Mouse (Mus musculus) urinary bladder, postnatal 10 days (tissue): ENCODE results near the gene Mog.

Source experiments
- DNase-seq: peaks from one replicate; pipeline ENCODE4 v3.0.0; 2022; ENCODE audit warnings: low spot score

The Mog gene

GRCm38 (mm10) chr17:37022628-37023576 is at the start of gene Mog:
Gene Mog (minus strand): TSS chr17:37023398.
- no peak for DNase-seq

- no peak for DNase-seq
Observed at GRCm38 (mm10) chr17:37072730-37073276, 49.6 kb upstream of the Mog start.

GRCm38 (mm10) chr17:37072080-37072729 is 49.0 kb upstream of the Mog start:
- DNase-seq: no peak

DNA sequence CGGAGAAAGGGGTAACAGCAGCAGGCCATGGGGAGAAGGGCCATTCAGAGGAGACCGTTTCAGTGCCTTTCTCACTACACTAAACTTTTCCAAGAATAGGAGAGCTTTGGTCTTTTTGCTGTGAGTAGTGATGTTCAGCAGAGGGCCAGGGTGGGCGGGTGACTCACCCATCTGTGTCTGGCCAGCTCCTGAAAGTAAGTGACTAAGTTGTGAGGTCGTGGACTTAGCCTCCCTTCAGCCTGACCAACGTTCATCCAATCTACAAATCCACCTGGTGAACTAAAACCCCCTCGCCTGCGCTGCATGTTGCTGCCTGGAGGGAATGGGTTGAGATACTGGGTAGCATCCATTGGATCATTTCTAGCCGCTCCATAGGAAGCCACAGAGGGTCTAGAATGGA is 46.9 kb upstream of the Mog start:
- no peak for DNase-seq

DNA sequence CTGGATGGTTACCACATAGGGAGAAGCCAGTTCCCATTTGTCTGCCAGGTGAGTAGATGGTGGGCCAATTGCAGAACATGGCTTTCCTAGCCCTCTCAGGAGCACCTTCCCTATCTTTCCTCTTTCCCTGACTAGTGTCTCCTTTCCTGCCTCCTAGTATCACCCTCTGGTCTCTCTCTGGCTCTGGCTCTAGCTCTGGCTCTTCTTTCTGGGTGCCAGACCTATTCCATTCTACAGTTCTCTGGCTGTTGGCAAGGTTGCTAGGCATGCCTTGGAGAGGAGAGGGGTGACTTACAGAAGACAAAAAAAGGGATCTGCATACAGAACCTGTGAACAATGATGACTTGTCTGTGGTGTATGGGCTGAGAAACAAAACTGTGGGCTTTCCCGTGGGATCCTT is 44.7 kb upstream of the Mog start:
- no peak for DNase-seq

DNA sequence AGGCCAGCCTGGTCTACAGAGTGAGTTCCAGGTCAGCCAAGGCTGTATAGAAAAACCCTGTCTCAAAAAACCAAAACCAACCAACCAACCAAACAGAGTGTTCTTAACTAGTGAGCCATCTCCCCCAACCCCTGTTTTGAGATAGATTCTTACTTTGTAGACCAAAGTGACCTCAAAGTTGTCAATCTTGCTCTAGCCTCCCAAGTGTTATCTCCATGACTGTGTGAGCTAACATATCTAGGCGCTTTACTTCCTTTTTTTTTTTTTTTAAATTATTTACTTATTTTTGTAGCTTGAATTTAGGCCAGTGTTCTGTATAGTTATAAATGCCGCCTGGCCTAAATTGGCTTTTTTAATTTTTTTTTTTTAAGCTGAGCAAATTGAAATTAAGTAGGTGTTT is 42.8 kb upstream of the Mog start:
- no peak for DNase-seq

- DNase-seq: no peak
Observed at GRCm38 (mm10) chr17:37063686-37064495, 40.7 kb upstream of the Mog start.

DNA sequence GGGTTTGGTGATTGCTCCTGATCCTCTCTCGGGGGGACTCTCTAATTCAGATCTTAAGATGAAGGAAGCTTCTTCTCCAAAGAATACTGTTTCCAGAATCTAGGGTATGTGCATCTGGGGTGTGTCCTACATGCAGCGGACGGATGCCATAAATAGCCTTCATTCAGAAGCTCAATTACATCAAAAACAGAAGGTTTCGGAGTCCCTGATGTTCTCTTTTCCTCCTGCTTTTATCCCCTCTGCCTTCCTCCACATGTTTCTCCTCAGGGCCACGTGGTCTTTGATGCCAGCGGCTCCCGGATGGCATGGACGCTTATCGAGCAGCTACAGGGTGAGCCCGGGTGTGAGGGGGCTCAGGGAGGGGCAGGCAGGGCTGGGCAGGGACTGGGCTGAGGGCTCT is 39.9 kb upstream of the Mog start:
- DNase-seq: no peak

DNA sequence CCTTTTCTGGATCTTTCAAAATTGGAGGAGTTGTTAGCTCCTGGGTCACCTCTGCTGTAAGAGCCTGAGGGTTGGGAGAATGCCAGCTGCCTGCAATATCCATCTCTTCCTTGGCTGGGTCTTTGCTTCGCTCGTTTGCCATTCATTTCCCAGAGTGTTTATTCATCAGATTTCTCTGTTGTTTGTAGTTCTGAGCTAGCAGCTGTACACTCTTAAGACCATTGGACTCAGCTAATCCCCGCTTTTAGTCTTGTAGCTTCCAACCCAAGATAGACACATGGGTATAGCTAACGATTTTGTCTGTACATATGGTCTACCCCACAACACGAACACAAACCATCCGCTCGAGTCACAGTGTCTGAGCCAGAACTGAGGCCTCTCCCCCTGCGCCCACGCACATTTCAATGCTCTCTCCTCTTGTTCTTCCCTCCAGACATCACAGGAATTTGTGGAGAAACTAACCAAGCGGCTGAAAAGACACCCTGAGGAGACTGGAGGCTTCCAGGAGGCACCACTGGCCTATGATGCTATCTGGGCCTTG is 39.0 kb upstream of the Mog start:
- no peak for DNase-seq

DNA sequence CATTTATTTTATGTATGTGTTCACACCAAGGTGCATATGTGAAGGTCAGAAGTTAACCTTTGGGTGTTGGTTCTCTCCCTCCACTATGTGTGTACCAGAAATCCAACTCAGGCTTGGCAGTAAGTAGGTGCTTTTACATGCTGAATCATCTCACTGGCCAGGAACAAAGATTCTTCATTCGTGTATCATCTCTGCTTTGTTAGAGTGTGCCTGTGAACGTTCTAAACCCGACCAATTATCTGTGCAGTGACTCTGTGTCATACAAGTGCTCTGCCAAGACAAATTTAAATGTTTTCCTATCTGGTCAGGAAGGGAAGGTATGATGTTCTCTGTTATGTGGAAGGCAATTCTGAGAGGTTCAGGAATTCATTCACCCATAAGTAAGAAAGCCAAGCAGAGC is 38.2 kb upstream of the Mog start:
- no peak for DNase-seq

DNA sequence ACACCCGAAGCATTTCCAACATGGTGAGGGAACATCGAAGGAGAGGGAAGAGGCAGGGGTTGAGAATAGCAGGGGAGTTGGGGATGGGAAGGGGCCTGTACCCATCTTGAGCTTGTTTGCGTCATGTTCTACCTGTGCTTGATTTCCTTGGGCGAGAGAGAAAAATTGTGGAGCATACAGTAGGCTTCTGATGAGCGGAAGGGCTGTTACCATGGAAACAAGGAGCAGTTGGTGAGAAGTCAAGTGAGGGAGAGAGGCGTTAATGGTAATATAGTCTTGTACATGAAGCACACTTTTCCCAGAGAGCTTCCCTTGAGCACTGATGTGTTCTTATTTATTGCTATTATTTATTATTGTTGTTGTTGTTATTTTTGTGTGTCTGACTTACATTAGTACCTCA is 33.8 kb upstream of the Mog start:
- DNase-seq: no peak

GRCm38 (mm10) chr17:37051745-37052144 is 28.5 kb upstream of the Mog start:
- no peak for DNase-seq

- DNase-seq: no peak
Observed at GRCm38 (mm10) chr17:37050876-37051275, 27.7 kb upstream of the Mog start.

GRCm38 (mm10) chr17:37050399-37050798 is 27.2 kb upstream of the Mog start:
- DNase-seq: peak; percentile 48

DNA sequence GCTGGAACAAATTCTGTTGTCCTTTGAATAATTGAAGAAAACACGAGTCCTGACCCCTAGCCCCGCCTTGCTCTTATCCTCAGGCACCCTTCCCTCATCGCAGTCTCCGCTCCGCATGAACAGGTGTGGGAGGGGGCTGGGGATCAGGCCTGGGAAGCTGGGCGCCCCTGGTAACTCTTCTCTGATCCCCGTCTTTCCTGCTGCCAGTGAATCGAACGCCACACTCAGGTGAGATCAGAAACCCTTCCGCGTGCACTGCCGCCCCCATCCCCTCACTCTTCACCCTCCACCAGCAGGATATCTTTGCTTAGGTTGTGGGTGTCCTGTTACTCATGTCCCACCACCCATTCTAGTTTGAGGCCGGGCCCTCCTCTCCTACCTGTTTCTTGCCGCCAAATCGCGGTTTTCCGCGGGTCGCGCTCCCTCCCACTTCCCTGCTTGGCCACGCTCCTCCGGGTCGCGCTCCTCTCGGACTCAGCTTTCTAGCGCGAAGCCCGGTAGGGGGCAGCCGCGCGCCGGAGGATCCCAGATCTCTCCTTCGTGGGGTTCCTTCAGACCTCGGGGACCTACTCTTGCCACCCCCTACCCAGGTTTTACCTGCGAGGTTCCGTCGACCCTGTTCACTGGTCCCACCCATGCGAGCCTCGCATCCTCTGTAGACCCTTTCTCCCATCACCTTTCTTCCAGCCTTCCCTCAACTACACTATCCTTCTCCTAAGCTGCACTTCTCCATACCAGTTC is 26.5 kb upstream of the Mog start:
- peak; percentile 41 for DNase-seq

DNA sequence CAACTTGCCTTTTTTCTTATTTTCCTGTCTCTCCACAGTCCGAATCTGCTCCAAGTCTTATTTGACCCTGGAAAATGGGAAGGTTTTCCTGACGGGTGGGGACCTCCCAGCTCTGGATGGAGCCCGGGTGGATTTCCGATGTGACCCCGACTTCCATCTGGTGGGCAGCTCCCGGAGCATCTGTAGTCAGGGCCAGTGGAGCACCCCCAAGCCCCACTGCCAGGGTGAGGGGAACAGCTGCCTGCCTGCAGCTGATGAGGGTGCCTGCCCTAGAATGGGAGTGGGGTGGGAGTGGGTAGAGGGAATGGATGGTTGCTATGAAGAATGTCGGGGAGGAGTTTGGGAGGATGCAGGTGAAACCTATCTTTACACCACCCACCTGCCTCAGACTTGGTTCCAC is 25.2 kb upstream of the Mog start:
- no peak for DNase-seq

GRCm38 (mm10) chr17:37047981-37048380 is 24.8 kb upstream of the Mog start:
- DNase-seq: no peak

GRCm38 (mm10) chr17:37047332-37047976 is 24.3 kb upstream of the Mog start:
- no peak for DNase-seq

GRCm38 (mm10) chr17:37046312-37047112 is 23.3 kb upstream of the Mog start:
- no peak for DNase-seq
